Mouse (Mus musculus): ENCODE data around the gene Grxcr1.

GRCm38 (mm10) chr5:68146818-68147217, 115.2 kb downstream of the Grxcr1 start:
- TF ChIP-seq CTCF (IDR thresholded peaks at IDR 0.05; ENCODE audit: low read depth) = no peak
- no peak for TF ChIP-seq EP300 (IDR thresholded peaks at IDR 0.05; ENCODE audit: low read depth)
